Mouse (Mus musculus): ENCODE measurements at regions not wholly inside any gene's neighbourhood (a gene's known extent, or its start where the extent isn't known, plus 50 kb on each side); places are given as distances from the start of the nearest gene placed in this dataset.

- Histone ChIP-seq H3K36me3 (replicated peaks; ENCODE audit: control insufficient read depth, insufficient read depth, low read length) (no peaks in the 10 kb centered on the region), H3K4me2 (ENCODE audit: low read depth, low read length) (no peak overlapping the region), H3K4me3 (ENCODE audit: low read depth, low read length) (no peak overlapping the region), H3K9me3 (replicated peaks; ENCODE audit: control insufficient read depth, low read length) (no peaks in the 10 kb centered on the region), H3K9ac (replicated peaks; ENCODE audit: low read depth, low read length) (no peak overlapping the region), H3K27ac (ENCODE audit: low read depth) (no peak overlapping the region), H3K4me1 (ENCODE audit: control insufficient read depth, insufficient read depth) (0 out of 2 replicates have a peak, but pooled peaks cover 6% of the 10 kb centered on the region), H3K27me3 (ENCODE audit: control insufficient read depth, insufficient read depth, low read length) (no peaks in the 10 kb centered on the region)
- no peak for TF ChIP-seq EP300 (IDR thresholded peaks at IDR 0.05; ENCODE audit: low read depth)
- TF ChIP-seq CTCF (IDR thresholded peaks at IDR 0.05; ENCODE audit: low read depth): no peak
- ATAC-seq (ENCODE audit: insufficient read depth, low read depth): no peak
- no peak for DNase-seq (ENCODE audit: low spot score)
- WGBS: 59% methylated on average over 3 of the region's 3 CpGs
These were observed 339.1 kb downstream of the Rnd3 start for GRCm38 (mm10) chr2:50809823-50810222.

- H3K9ac ChIP-seq (replicated peaks; ENCODE audit: low read depth, low read length): no peak overlapping the region
- 79% methylated on average over 6 of the region's 6 CpGs for WGBS
- no peaks in the 10 kb centered on the region for H3K36me3 ChIP-seq (replicated peaks; ENCODE audit: control insufficient read depth, insufficient read depth, low read length)
- no peak for ATAC-seq (ENCODE audit: insufficient read depth, low read depth)
- no peak for TF ChIP-seq EP300 (IDR thresholded peaks at IDR 0.05; ENCODE audit: low read depth)
- TF ChIP-seq CTCF (IDR thresholded peaks at IDR 0.05; ENCODE audit: low read depth): no peak
- H3K4me1 ChIP-seq (ENCODE audit: control insufficient read depth, insufficient read depth): 0 out of 2 replicates have a peak, but pooled peaks cover 6% of the 10 kb centered on the region
- no peaks in the 10 kb centered on the region for H3K9me3 ChIP-seq (replicated peaks; ENCODE audit: control insufficient read depth, low read length)
- no peak overlapping the region for H3K4me3 ChIP-seq (ENCODE audit: low read depth, low read length)
- no peak for DNase-seq (ENCODE audit: low spot score)
- no peaks in the 10 kb centered on the region for H3K27me3 ChIP-seq (ENCODE audit: control insufficient read depth, insufficient read depth, low read length)
- no peak overlapping the region for H3K27ac ChIP-seq (ENCODE audit: low read depth)
- H3K4me2 ChIP-seq (ENCODE audit: low read depth, low read length): no peak overlapping the region
These were observed 341.6 kb downstream of the Rnd3 start for GRCm38 (mm10) chr2:50807162-50807960.

GRCm38 (mm10) chr2:50805645-50806044, 343.3 kb downstream of the Rnd3 start:
- H3K4me3 ChIP-seq (ENCODE audit: low read depth, low read length): no peak overlapping the region
- 54% methylated on average over 3 of the region's 3 CpGs for WGBS
- no peaks in the 10 kb centered on the region for H3K27me3 ChIP-seq (ENCODE audit: control insufficient read depth, insufficient read depth, low read length)
- H3K9me3 ChIP-seq (replicated peaks; ENCODE audit: control insufficient read depth, low read length): no peaks in the 10 kb centered on the region
- no peak overlapping the region for H3K4me2 ChIP-seq (ENCODE audit: low read depth, low read length)
- no peaks in the 10 kb centered on the region for H3K36me3 ChIP-seq (replicated peaks; ENCODE audit: control insufficient read depth, insufficient read depth, low read length)
- H3K27ac ChIP-seq (ENCODE audit: low read depth): no peak overlapping the region
- no peak overlapping the region for H3K9ac ChIP-seq (replicated peaks; ENCODE audit: low read depth, low read length)
- no peaks in the 10 kb centered on the region for H3K4me1 ChIP-seq (ENCODE audit: control insufficient read depth, insufficient read depth)
- ATAC-seq (ENCODE audit: insufficient read depth, low read depth): no peak
- no peak for TF ChIP-seq EP300 (IDR thresholded peaks at IDR 0.05; ENCODE audit: low read depth)
- no peak for DNase-seq (ENCODE audit: low spot score)

GRCm38 (mm10) chr2:50796087-50796486, 352.8 kb downstream of the Rnd3 start:
- 78% methylated on average over 3 of the region's 3 CpGs for WGBS
- H3K27me3 ChIP-seq (ENCODE audit: control insufficient read depth, insufficient read depth, low read length): no peaks in the 10 kb centered on the region
- no peak overlapping the region for H3K27ac ChIP-seq (ENCODE audit: low read depth)
- no peaks in the 10 kb centered on the region for H3K36me3 ChIP-seq (replicated peaks; ENCODE audit: control insufficient read depth, insufficient read depth, low read length)
- H3K9me3 ChIP-seq (replicated peaks; ENCODE audit: control insufficient read depth, low read length): no peaks in the 10 kb centered on the region
- no peak for DNase-seq (ENCODE audit: low spot score)
- no peak overlapping the region for H3K4me3 ChIP-seq (ENCODE audit: low read depth, low read length)
- H3K4me2 ChIP-seq (ENCODE audit: low read depth, low read length): no peak overlapping the region
- no peaks in the 10 kb centered on the region for H3K4me1 ChIP-seq (ENCODE audit: control insufficient read depth, insufficient read depth)
- TF ChIP-seq EP300 (IDR thresholded peaks at IDR 0.05; ENCODE audit: low read depth): no peak
- TF ChIP-seq CTCF (IDR thresholded peaks at IDR 0.05; ENCODE audit: low read depth): no peak
- ATAC-seq (ENCODE audit: insufficient read depth, low read depth): no peak
- no peak overlapping the region for H3K9ac ChIP-seq (replicated peaks; ENCODE audit: low read depth, low read length)

- Histone ChIP-seq H3K4me3 (ENCODE audit: low read depth, low read length) (no peak overlapping the region), H3K4me2 (ENCODE audit: low read depth, low read length) (no peak overlapping the region), H3K9me3 (replicated peaks; ENCODE audit: control insufficient read depth, low read length) (no peaks in the 10 kb centered on the region), H3K27me3 (ENCODE audit: control insufficient read depth, insufficient read depth, low read length) (no peaks in the 10 kb centered on the region), H3K9ac (replicated peaks; ENCODE audit: low read depth, low read length) (no peak overlapping the region), H3K27ac (ENCODE audit: low read depth) (no peak overlapping the region), H3K4me1 (ENCODE audit: control insufficient read depth, insufficient read depth) (no peaks in the 10 kb centered on the region), H3K36me3 (replicated peaks; ENCODE audit: control insufficient read depth, insufficient read depth, low read length) (no peaks in the 10 kb centered on the region)
- TF ChIP-seq CTCF (IDR thresholded peaks at IDR 0.05; ENCODE audit: low read depth) (no peak), EP300 (IDR thresholded peaks at IDR 0.05; ENCODE audit: low read depth) (no peak)
- ATAC-seq (ENCODE audit: insufficient read depth, low read depth) (no peak), DNase-seq (ENCODE audit: low spot score) (no peak)
- 67% methylated on average over 2 of the region's 2 CpGs for WGBS
These were observed 355.3 kb downstream of the Rnd3 start for GRCm38 (mm10) chr2:50793616-50794015.

DNA sequence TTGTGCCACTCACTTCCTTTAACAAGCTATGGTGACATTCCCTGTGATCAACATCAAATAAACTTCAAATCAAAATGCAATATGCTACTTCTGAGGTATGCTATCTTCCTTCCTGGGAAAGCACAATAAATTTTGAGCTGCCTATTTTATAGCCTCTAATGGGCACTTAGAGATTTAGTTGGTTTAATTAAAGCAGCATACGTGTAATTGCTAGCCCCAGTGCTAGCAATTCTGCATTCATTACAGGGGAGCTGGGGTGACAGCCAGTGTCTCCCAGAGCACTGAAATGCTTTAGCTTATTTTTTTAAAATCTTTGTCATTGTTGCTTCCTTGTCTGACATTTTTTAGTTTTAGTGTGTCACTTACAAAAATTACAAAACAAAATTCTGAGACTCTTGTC, 355.8 kb downstream of the Rnd3 start:
- Histone ChIP-seq H3K27me3 (ENCODE audit: control insufficient read depth, insufficient read depth, low read length) (no peaks in the 10 kb centered on the region), H3K9ac (replicated peaks; ENCODE audit: low read depth, low read length) (no peak overlapping the region), H3K4me1 (ENCODE audit: control insufficient read depth, insufficient read depth) (no peaks in the 10 kb centered on the region), H3K4me3 (ENCODE audit: low read depth, low read length) (no peak overlapping the region), H3K4me2 (ENCODE audit: low read depth, low read length) (no peak overlapping the region), H3K36me3 (replicated peaks; ENCODE audit: control insufficient read depth, insufficient read depth, low read length) (no peaks in the 10 kb centered on the region), H3K27ac (ENCODE audit: low read depth) (no peak overlapping the region), H3K9me3 (replicated peaks; ENCODE audit: control insufficient read depth, low read length) (no peaks in the 10 kb centered on the region)
- DNase-seq (ENCODE audit: low spot score) (no peak), ATAC-seq (ENCODE audit: insufficient read depth, low read depth) (no peak)
- TF ChIP-seq EP300 (IDR thresholded peaks at IDR 0.05; ENCODE audit: low read depth) (no peak), CTCF (IDR thresholded peaks at IDR 0.05; ENCODE audit: low read depth) (no peak)
- 74% methylated on average over 1 of the region's 1 CpGs for WGBS
